Mouse (Mus musculus) hindbrain, embryonic 13.5 days (tissue): Measurements from ENCODE around the gene Ralgapa2. TPM values are rescaled to one million over a fixed set of nuclear protein-coding genes. Genes with fewer than 3 reads are reported as not detected.

Experiments
- ATAC-seq: fragments of 200-750 bp; cut with Nextera tagmentation; 2 replicates; pipeline ENCODE4 v1.8.0; 2017; ENCODE audit warnings: moderate TSS enrichment; ENCODE audit not compliant: low FRiP score
- H3K27ac ChIP-seq: fragments of 300-500 bp; sonication (generic); 2 replicates; pipeline ENCODE4 v1.5.1; 2015; ENCODE audit warnings: inconsistent platforms, mild to moderate bottlenecking, moderate library complexity
- H3K27me3 ChIP-seq: fragments of 300-500 bp; sonication (generic); 2 replicates; pipeline ENCODE4 v1.6.1; 2015; ENCODE audit warnings: mild to moderate bottlenecking, inconsistent platforms
- H3K36me3 ChIP-seq: fragments of 300-500 bp; sonication (generic); 2 replicates; pipeline ENCODE4 v1.6.1; 2015; ENCODE audit warnings: mild to moderate bottlenecking, inconsistent platforms
- H3K4me1 ChIP-seq: fragments of 300-500 bp; sonication (generic); replicated peaks from 2 replicates; pipeline ENCODE4 v1.6.1; 2015; ENCODE audit warnings: inconsistent platforms
- H3K4me2 ChIP-seq: fragments of 300-500 bp; sonication (generic); 2 replicates; pipeline ENCODE4 v1.6.1; 2015; ENCODE audit warnings: inconsistent platforms, mild to moderate bottlenecking, moderate library complexity
- H3K4me3 ChIP-seq: fragments of 300-500 bp; sonication (generic); 2 replicates; pipeline ENCODE4 v1.5.1; 2015; ENCODE audit warnings: mild to moderate bottlenecking, inconsistent platforms
- H3K9ac ChIP-seq: fragments of 300-500 bp; sonication (generic); 2 replicates; pipeline ENCODE4 v1.6.1; 2015; ENCODE audit warnings: mild to moderate bottlenecking, inconsistent platforms
- H3K9me3 ChIP-seq: fragments of 300-500 bp; sonication (generic); 2 replicates; pipeline ENCODE4 v1.6.1; 2016; ENCODE audit warnings: inconsistent platforms
- WGBS: fragments of 180-500 bp; shearing (Covaris S2); methylation state at CpG from one replicate; pipeline ENCODE4 v1.1.7; 2015; 5-methylcytosine and 5-hydroxymethylcytosine counted together
- polyA plus RNA-seq: library from polyadenylated mRNA; unstranded; fragments of >200 nt; fragmentation: Nextera tagmentation; extraction: Ambion mirVana; gene quantifications from 2 replicates; pipeline ENCODE4 v1.2.1, GENCODE M21; 2015

The Ralgapa2 gene
- polyA plus RNA-seq, 1 experiment from 2014 or later = 13.2 TPM

DNA sequence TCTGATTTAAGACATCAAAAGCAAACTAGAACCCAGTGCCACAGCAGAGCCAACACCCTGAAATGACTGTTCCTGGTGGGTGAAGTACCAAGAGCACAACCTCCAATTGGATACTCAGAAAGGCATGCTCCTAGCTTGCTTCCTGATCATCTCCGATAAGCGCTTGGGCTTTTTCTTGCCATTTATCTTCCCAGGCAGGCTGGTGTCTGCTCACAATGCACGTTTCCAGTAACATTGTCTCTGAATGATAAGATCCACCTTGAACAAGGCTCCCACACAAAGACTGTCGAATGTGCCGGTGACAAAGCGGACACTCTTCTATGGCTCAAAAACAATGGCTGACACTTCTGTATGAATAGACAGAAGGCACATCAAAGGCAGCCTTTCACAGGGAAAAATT, 230.8 kb downstream of the Ralgapa2 start:
- 25% methylated on average over 6 of the region's 6 CpGs for whole genome bisulfite sequencing
- ATAC-seq = no peak

GRCm38 (mm10) chr2:146280921-146281274, 231.2 kb downstream of the Ralgapa2 start:
- peak overlapping the region; percentile 85 for H3K27ac ChIP-seq
- ATAC-seq = no peak
- H3K4me3 ChIP-seq = no peak overlapping the region
- H3K4me2 ChIP-seq = no peak overlapping the region
- H3K36me3 ChIP-seq = no peaks in the 10 kb centered on the region
- H3K9ac ChIP-seq = no peak overlapping the region
- H3K27me3 ChIP-seq = no peaks in the 10 kb centered on the region
- H3K9me3 ChIP-seq = no peaks in the 10 kb centered on the region
- 50% methylated on average over 1 of the region's 1 CpGs for WGBS
- H3K4me1 ChIP-seq = peaks cover 31% of the 10 kb centered on the region

More for the DNA sequence above, 230.8 kb downstream of the Ralgapa2 start:
- Histone ChIP-seq H3K36me3 (no peaks in the 10 kb centered on the region), H3K27me3 (0 out of 2 replicates have a peak, but pooled peaks cover 3% of the 10 kb centered on the region), H3K4me3 (no peak overlapping the region), H3K9me3 (no peaks in the 10 kb centered on the region), H3K4me2 (no peak overlapping the region), H3K9ac (no peak overlapping the region), H3K27ac (peak overlapping the region; percentile 85), H3K4me1 (peaks cover 31% of the 10 kb centered on the region)

- H3K9ac ChIP-seq = no peak overlapping the region
- peak; percentile 52 for ATAC-seq
- no peaks in the 10 kb centered on the region for H3K9me3 ChIP-seq
- peak overlapping the region; percentile 85 for H3K27ac ChIP-seq
- no peaks in the 10 kb centered on the region for H3K27me3 ChIP-seq
- H3K36me3 ChIP-seq = no peaks in the 10 kb centered on the region
- H3K4me2 ChIP-seq = peak overlapping the region; percentile 38; the same call in 1 of the 2 replicates
- H3K4me3 ChIP-seq = no peak overlapping the region
- WGBS = 26% methylated on average over 6 of the region's 6 CpGs
- peaks cover 31% of the 10 kb centered on the region for H3K4me1 ChIP-seq
Measured at GRCm38 (mm10) chr2:146280221-146280920, 231.8 kb downstream of the Ralgapa2 start.

GRCm38 (mm10) chr2:146279430-146280220, 232.5 kb downstream of the Ralgapa2 start:
- Histone ChIP-seq H3K9me3 (no peaks in the 10 kb centered on the region), H3K27ac (peak overlapping the region; percentile 85), H3K4me3 (no peak overlapping the region), H3K4me1 (peaks cover 31% of the 10 kb centered on the region), H3K27me3 (no peaks in the 10 kb centered on the region), H3K4me2 (peak overlapping the region; percentile 38), H3K9ac (peak overlapping the region; percentile 58; the same call in 1 of the 2 replicates), H3K36me3 (no peaks in the 10 kb centered on the region)
- ATAC-seq = peak; percentile 84
- WGBS = 21% methylated on average over 24 of the region's 24 CpGs

DNA sequence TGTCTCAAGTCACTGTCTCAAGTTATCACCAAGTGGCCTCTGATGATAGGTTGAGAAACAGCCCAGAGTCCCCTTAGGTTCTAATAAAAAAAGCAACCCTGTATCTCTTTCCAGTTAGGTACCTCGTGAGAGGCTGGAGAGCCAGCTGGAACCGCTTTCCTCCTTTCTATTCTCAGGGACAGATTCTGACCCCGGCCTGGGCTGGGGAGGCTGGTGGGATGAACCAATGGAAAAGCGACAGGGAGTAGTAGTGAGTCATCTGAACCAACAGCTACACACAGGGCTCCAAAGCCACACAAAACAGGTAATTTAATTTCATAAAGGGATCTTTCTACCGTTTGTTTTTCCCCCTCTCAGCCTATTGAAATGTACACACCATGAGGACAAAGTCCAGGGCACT, 233.8 kb downstream of the Ralgapa2 start:
- no peak for ATAC-seq
- Histone ChIP-seq H3K4me3 (no peak overlapping the region), H3K9ac (no peak overlapping the region), H3K4me2 (no peak overlapping the region), H3K9me3 (no peaks in the 10 kb centered on the region), H3K4me1 (peaks cover 31% of the 10 kb centered on the region), H3K36me3 (no peaks in the 10 kb centered on the region), H3K27ac (peak overlapping the region; percentile 68), H3K27me3 (no peaks in the 10 kb centered on the region)
- 49% methylated on average over 5 of the region's 5 CpGs for WGBS

DNA sequence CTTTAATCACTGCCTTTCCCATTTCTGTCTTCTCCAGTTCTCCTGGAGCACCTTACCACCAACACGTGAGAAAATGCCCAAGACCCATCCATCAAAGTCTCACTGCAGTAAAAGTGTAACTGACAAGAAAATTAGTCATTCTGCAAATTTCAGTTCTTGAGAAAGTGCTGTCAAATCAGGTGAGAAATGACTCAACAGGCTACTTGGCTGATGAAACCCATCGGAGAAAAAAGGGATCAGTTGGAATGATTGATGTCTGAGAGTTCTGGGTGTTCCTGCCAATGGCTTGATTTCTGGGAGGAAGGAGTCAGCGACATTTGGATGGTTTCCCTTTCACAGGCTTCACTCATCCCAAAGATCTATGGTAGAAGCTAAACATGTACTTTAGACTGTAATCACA, 245.6 kb downstream of the Ralgapa2 start:
- Histone ChIP-seq H3K27me3 (0 out of 2 replicates have a peak, but pooled peaks cover 7% of the 10 kb centered on the region), H3K9ac (no peak overlapping the region), H3K4me1 (peaks cover 20% of the 10 kb centered on the region), H3K4me2 (no peak overlapping the region), H3K9me3 (no peaks in the 10 kb centered on the region), H3K36me3 (no peaks in the 10 kb centered on the region; the same call in 1 of the 2 replicates), H3K4me3 (no peak overlapping the region), H3K27ac (no peak overlapping the region)
- no peak for ATAC-seq
- 76% methylated on average over 3 of the region's 3 CpGs for WGBS

DNA sequence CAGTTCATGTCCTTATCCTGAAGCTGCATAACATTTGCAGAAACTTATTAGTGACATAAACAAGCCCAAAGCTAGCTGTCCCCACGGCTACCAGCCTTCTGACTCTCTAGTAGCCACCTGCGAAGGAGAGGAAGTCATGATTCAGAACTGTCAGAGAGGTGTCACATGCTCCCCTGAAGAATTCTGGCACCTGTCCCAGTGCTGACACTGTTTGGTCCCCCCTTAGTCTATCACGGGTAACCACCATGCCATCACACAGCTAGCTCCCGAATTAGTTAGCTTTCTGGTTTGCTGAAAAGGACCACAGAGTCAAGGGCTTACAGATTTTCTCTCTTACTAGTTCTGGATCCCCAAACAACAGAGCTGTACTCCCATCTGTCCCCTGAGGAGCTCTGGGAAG, 247.1 kb downstream of the Ralgapa2 start:
- peaks cover 34% of the 10 kb centered on the region for H3K4me1 ChIP-seq
- no peaks in the 10 kb centered on the region; the same call in 1 of the 2 replicates for H3K36me3 ChIP-seq
- H3K9me3 ChIP-seq = no peaks in the 10 kb centered on the region
- H3K27me3 ChIP-seq = 0 out of 2 replicates have a peak, but pooled peaks cover 7% of the 10 kb centered on the region
- no peak for ATAC-seq
- H3K9ac ChIP-seq = no peak overlapping the region
- H3K4me2 ChIP-seq = no peak overlapping the region
- no peak overlapping the region for H3K27ac ChIP-seq
- WGBS = 77% methylated on average over 4 of the region's 4 CpGs
- no peak overlapping the region for H3K4me3 ChIP-seq

GRCm38 (mm10) chr2:146262966-146263365, 249.2 kb downstream of the Ralgapa2 start:
- no peak overlapping the region for H3K4me2 ChIP-seq
- no peaks in the 10 kb centered on the region for H3K9me3 ChIP-seq
- peaks cover 47% of the 10 kb centered on the region for H3K4me1 ChIP-seq
- 0 out of 2 replicates have a peak, but pooled peaks cover 7% of the 10 kb centered on the region for H3K27me3 ChIP-seq
- H3K4me3 ChIP-seq = no peak overlapping the region
- no peak overlapping the region for H3K9ac ChIP-seq
- no peak for ATAC-seq
- no peaks in the 10 kb centered on the region for H3K36me3 ChIP-seq
- peak overlapping the region; percentile 58 for H3K27ac ChIP-seq

DNA sequence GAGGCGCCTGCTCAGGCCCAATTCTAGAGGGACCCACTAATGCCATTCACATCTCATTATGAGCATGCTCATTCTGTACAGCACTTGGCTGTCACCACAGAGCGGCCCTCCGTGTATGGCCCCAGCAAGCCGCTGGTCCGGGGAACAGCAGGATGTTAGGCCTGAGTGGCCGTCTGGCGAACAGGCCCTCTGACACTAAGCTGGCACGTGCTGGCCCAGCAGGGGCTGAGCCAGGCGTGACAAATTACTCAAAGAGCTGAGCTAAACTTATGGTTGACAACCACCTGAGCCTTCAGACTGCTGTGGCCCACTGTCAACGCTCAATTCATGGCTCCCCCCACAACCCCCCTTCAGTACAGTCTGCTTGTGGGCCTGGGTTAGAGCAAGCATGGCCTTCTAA, 249.9 kb downstream of the Ralgapa2 start:
- Histone ChIP-seq H3K4me3 (no peak overlapping the region), H3K36me3 (no peaks in the 10 kb centered on the region), H3K27ac (peak overlapping the region; percentile 58), H3K4me2 (no peak overlapping the region), H3K4me1 (peaks cover 52% of the 10 kb centered on the region), H3K9me3 (no peaks in the 10 kb centered on the region), H3K27me3 (0 out of 2 replicates have a peak, but pooled peaks cover 7% of the 10 kb centered on the region), H3K9ac (no peak overlapping the region)
- peak; percentile 74 for ATAC-seq
- 9% methylated on average over 10 of the region's 10 CpGs for WGBS

- Histone ChIP-seq H3K4me1 (peaks cover 57% of the 10 kb centered on the region), H3K27ac (no peak overlapping the region), H3K4me3 (no peak overlapping the region), H3K4me2 (no peak overlapping the region), H3K9me3 (no peaks in the 10 kb centered on the region), H3K9ac (no peak overlapping the region), H3K27me3 (0 out of 2 replicates have a peak, but pooled peaks cover 7% of the 10 kb centered on the region), H3K36me3 (no peaks in the 10 kb centered on the region)
- 52% methylated on average over 4 of the region's 4 CpGs for WGBS
- ATAC-seq = no peak
Measured at GRCm38 (mm10) chr2:146261146-146261545, 251.0 kb downstream of the Ralgapa2 start.

DNA sequence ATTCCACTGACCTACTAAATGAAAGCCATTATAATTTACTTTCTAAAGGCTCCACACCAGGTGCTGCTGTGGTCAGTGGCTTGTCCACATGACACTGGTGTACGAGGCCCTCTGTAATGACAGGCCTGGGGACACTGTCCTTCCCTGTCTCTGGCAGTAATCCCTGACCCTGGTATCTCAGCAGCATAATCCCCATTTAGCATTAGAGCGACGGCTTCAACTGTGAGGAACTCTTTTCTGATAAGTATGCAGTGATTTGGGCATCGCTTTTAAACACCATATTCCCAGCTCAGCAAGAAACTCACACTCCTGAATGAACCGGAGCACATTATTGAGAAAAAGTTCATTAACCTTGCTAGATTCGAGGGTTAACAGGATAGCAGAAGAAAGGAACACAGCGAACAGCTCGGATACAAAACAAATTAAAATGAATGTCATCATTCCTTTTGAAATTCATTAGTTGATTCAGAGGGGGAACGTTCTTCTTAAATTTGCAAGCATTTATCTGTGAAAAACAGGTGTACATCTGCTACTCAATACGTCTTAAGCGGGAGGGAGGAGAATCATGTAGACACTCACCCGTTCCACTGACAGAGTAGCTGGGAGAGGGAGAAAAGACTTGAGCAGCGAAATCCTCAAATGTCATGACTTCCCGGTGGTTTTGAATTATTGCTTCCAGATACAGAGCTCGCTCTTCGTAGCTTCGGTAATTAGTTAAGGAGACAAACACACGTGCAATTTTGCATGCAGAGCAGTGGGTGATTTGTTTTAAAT, 252.2 kb downstream of the Ralgapa2 start:
- Histone ChIP-seq H3K4me3 (no peak overlapping the region), H3K36me3 (no peaks in the 10 kb centered on the region), H3K4me2 (no peak overlapping the region), H3K27me3 (0 out of 2 replicates have a peak, but pooled peaks cover 7% of the 10 kb centered on the region), H3K9ac (no peak overlapping the region), H3K4me1 (peaks cover 59% of the 10 kb centered on the region), H3K27ac (peak overlapping the region; percentile 77), H3K9me3 (no peaks in the 10 kb centered on the region)
- 34% methylated on average over 18 of the region's 18 CpGs for WGBS
- no peak for ATAC-seq
